Mouse (Mus musculus): ENCODE measurements at regions not wholly inside any gene's neighbourhood (a gene's known extent, or its start where the extent isn't known, plus 50 kb on each side); places are given as distances from the start of the nearest gene placed in this dataset.
"Not testable (repeated sequence)": the region's sequence is repeated elsewhere in the genome, so short reads cannot be mapped to it uniquely, and the experiment has no call there.

DNA sequence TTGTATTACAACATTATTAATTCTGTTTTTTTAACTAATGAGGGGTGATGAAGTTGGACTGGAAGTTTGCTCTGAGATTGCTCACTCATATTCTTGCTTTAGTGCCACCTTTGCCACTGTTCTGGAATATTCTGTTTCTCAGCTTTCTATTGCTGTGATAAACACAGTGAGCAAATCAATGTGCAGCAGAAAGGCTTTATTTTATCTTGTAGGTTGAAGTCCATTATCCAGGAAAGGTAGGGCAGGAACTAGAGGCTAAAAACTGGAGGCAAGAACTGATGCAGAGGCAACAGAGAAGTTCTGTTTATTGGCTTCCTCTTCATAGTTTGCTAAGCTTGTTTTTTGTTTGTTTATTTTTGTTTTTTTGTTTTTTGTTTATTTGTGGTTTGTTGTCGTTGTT, 576.4 kb downstream of the Epha7 start:
- H3K4me1 ChIP-seq (replicated peaks; ENCODE audit: control insufficient read depth, insufficient read depth, low read length), result no peaks in the 10 kb centered on the region
- ATAC-seq (replicated peaks; ENCODE audit: low FRiP score), result no peak
- H3K27me3 ChIP-seq (ENCODE audit: control insufficient read depth, insufficient read depth, low read length), result no peaks in the 10 kb centered on the region
- no peaks in the 10 kb centered on the region for H3K9me3 ChIP-seq (ENCODE audit: control insufficient read depth, low read length)
- H3K4me2 ChIP-seq (ENCODE audit: low read depth, low read length, severe bottlenecking), result no peak overlapping the region
- 94% methylated on average over 1 of the region's 1 CpGs for WGBS
- H3K9ac ChIP-seq (ENCODE audit: low read length), result no peak overlapping the region
- H3K4me3 ChIP-seq (ENCODE audit: low read depth, low read length), result no peak overlapping the region
- no peak for DNase-seq (ENCODE audit: low spot score)
- H3K36me3 ChIP-seq (ENCODE audit: control insufficient read depth, insufficient read depth, low read length), result no peaks in the 10 kb centered on the region
- no peak overlapping the region for H3K27ac ChIP-seq (ENCODE audit: low read depth, low read length)

DNA sequence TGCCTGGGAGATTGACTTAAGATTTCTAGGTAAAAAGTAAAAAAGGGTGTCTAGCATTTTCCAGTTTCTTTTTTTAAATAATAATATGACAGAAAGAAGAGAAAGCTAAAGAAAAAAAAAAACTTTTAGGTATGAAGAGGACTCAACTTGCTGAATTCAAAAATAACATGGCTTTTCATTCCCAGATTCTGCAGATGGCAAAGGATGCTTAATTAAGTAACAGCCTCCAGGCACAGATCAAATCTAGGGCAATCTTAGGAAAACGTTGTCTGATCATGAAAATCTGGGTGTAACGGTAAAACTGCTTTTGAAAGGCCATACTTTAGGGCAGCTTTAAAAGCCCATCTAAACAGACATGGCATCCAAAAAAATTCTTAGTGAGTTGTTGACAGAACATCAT, 577.4 kb downstream of the Epha7 start:
- no peak overlapping the region for H3K4me2 ChIP-seq (ENCODE audit: low read depth, low read length, severe bottlenecking)
- H3K27ac ChIP-seq (ENCODE audit: low read depth, low read length), result no peak overlapping the region

DNA sequence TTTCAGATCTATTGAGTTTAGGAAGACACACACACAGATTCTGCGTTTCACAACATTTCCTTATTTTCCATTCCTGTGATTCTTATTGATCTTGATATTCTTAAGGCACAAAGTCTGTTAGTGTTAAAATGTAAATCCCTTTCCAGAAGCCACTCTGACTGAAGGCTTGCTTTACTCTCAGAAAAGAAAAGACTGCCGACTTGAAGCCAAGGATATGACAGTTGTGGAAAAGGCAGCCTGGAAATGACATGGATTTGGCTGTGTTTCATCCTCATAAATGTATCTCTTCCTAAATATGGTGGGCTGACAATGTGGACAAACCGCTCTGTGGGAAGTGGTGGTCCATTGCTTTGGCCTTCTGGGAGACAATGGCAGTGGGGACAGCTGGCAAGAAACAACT, 589.2 kb downstream of the Epha7 start:
- Histone ChIP-seq H3K9ac (ENCODE audit: low read length) (no peak overlapping the region), H3K36me3 (ENCODE audit: control insufficient read depth, insufficient read depth, low read length) (no peaks in the 10 kb centered on the region), H3K27me3 (ENCODE audit: control insufficient read depth, insufficient read depth, low read length) (no peaks in the 10 kb centered on the region), H3K4me1 (replicated peaks; ENCODE audit: control insufficient read depth, insufficient read depth, low read length) (no peaks in the 10 kb centered on the region), H3K4me3 (ENCODE audit: low read depth, low read length) (no peak overlapping the region), H3K4me2 (ENCODE audit: low read depth, low read length, severe bottlenecking) (no peak overlapping the region), H3K27ac (ENCODE audit: low read depth, low read length) (no peak overlapping the region), H3K9me3 (ENCODE audit: control insufficient read depth, low read length) (no peaks in the 10 kb centered on the region)
- WGBS, result 92% methylated on average over 3 of the region's 3 CpGs
- DNase-seq (ENCODE audit: low spot score) (no peak), ATAC-seq (replicated peaks; ENCODE audit: low FRiP score) (no peak)

More for the DNA sequence above, 577.4 kb downstream of the Epha7 start:
- H3K27me3 ChIP-seq (ENCODE audit: control insufficient read depth, insufficient read depth, low read length), result no peaks in the 10 kb centered on the region
- H3K36me3 ChIP-seq (ENCODE audit: control insufficient read depth, insufficient read depth, low read length), result no peaks in the 10 kb centered on the region
- DNase-seq (ENCODE audit: low spot score) (no peak), ATAC-seq (replicated peaks; ENCODE audit: low FRiP score) (no peak)
- H3K4me1 ChIP-seq (replicated peaks; ENCODE audit: control insufficient read depth, insufficient read depth, low read length), result no peaks in the 10 kb centered on the region
- no peak overlapping the region for H3K4me3 ChIP-seq (ENCODE audit: low read depth, low read length)
- H3K9ac ChIP-seq (ENCODE audit: low read length), result no peak overlapping the region
- no peaks in the 10 kb centered on the region for H3K9me3 ChIP-seq (ENCODE audit: control insufficient read depth, low read length)
- 74% methylated on average over 2 of the region's 2 CpGs for WGBS

DNA sequence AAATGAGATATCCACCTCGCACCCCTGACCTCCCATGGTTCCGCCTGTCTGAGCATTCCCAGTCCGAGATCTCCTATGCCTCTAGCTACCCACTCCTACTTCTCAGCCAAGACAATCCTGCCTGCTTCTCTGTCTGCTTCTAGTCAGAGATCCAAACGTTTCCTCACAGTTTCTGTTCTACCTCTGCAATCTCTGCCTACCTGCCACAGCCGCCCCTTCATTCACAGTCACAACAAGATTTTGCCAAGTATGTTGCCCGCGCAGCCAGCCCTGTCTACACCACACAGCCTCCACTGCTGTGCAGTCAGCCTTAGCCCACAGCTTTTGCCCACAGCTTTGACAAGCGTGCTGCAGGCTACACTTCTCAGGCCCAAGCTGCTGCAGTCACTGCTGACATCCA, 601.7 kb downstream of the Epha7 start:
- no peak for DNase-seq (ENCODE audit: low spot score)
- no peaks in the 10 kb centered on the region for H3K9me3 ChIP-seq (ENCODE audit: control insufficient read depth, low read length)
- H3K9ac ChIP-seq (ENCODE audit: low read length), result no peak overlapping the region
- H3K4me2 ChIP-seq (ENCODE audit: low read depth, low read length, severe bottlenecking), result no peak overlapping the region
- 0 out of 2 replicates have a peak, but pooled peaks have one; percentile 15 for ATAC-seq (replicated peaks; ENCODE audit: low FRiP score)
- H3K4me3 ChIP-seq (ENCODE audit: low read depth, low read length), result no peak overlapping the region
- H3K27me3 ChIP-seq (ENCODE audit: control insufficient read depth, insufficient read depth, low read length), result no peaks in the 10 kb centered on the region
- H3K36me3 ChIP-seq (ENCODE audit: control insufficient read depth, insufficient read depth, low read length), result no peaks in the 10 kb centered on the region
- H3K4me1 ChIP-seq (replicated peaks; ENCODE audit: control insufficient read depth, insufficient read depth, low read length), result no peaks in the 10 kb centered on the region
- H3K27ac ChIP-seq (ENCODE audit: low read depth, low read length), result no peak overlapping the region
- WGBS, result 91% methylated on average over 8 of the region's 8 CpGs

DNA sequence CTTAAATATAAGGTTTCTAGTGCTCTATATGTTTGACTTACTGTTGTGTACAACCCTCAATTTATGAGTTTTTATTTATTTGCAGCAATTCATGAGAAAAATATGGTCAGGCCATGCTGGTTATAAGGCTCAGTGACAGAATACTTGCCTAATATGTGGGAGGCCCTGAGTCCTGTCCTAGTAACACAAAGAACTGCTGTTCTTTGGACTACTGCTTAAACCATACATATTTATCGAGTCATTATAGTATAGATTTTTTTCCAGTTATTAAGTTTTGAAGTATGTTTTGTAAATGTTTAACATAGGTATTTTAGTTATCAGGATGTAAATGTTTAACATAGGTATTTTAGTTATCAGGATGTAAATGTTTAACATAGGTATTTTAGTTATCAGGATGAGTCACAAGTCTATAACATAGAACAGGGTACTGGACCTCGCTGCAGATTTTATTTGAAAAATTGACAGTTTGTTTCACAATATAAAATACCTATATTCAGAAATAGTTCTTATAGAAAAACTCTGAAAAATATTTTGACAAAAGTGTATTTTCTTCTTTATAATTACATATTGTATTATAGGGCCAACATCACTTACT, 607.4 kb downstream of the Epha7 start:
- ATAC-seq (replicated peaks; ENCODE audit: low FRiP score) (no peak), DNase-seq (ENCODE audit: low spot score) (no peak)
- H3K27me3 ChIP-seq (ENCODE audit: control insufficient read depth, insufficient read depth, low read length), result no peaks in the 10 kb centered on the region
- no peak overlapping the region for H3K4me3 ChIP-seq (ENCODE audit: low read depth, low read length)
- H3K4me1 ChIP-seq (replicated peaks; ENCODE audit: control insufficient read depth, insufficient read depth, low read length), result no peaks in the 10 kb centered on the region
- H3K27ac ChIP-seq (ENCODE audit: low read depth, low read length), result no peak overlapping the region
- H3K36me3 ChIP-seq (ENCODE audit: control insufficient read depth, insufficient read depth, low read length), result no peaks in the 10 kb centered on the region
- H3K9me3 ChIP-seq (ENCODE audit: control insufficient read depth, low read length), result no peaks in the 10 kb centered on the region
- no peak overlapping the region for H3K9ac ChIP-seq (ENCODE audit: low read length)
- no peak overlapping the region for H3K4me2 ChIP-seq (ENCODE audit: low read depth, low read length, severe bottlenecking)
- WGBS, result 94% methylated on average over 2 of the region's 2 CpGs

DNA sequence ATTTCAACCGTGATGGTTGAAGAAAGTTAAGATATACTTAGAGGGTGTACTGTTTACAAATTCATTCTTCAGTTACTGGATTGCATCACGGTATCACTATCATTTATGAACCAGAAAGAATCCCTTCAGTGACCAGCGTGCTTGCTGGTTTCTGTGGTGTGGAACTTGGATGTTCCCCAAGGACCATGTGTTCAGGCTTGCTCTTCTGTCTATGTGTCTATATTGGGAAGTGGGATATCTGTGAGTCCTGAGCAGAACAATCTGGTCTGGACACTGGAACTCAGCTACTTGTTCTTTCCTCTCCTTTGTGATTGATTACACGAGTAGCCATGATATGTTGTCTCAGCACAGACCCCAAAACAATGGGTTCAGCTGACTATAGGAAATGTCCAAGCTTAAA, 618.6 kb downstream of the Epha7 start:
- not testable (repeated sequence) for H3K9me3 ChIP-seq (ENCODE audit: control insufficient read depth, low read length); H3K4me3 ChIP-seq (ENCODE audit: low read depth, low read length); ATAC-seq (replicated peaks; ENCODE audit: low FRiP score); H3K4me2 ChIP-seq (ENCODE audit: low read depth, low read length, severe bottlenecking); H3K27me3 ChIP-seq (ENCODE audit: control insufficient read depth, insufficient read depth, low read length); H3K9ac ChIP-seq (ENCODE audit: low read length); H3K4me1 ChIP-seq (replicated peaks; ENCODE audit: control insufficient read depth, insufficient read depth, low read length); H3K36me3 ChIP-seq (ENCODE audit: control insufficient read depth, insufficient read depth, low read length); DNase-seq (ENCODE audit: low spot score); H3K27ac ChIP-seq (ENCODE audit: low read depth, low read length)
- 93% methylated on average over 4 of the region's 4 CpGs for WGBS

DNA sequence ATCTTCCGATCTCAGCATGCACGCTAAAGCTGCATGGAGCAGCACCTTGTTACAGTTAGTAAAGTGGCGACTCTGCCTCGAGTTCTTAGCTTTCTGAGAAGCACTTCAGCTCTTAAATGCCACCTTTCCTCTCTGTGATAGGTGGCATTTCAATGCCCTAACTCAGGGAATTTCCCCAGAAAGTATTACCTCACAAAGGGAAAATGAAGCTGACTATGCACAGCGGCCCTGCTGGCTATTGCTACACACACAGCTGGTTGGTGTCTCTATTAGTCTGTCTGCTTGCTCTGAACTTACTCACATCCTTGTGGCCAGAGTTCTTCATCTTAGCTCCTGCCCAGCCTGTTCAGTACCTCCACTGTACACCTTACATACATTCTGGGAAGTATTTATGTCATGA, 650.4 kb downstream of the Epha7 start:
- no peak overlapping the region for H3K4me3 ChIP-seq (ENCODE audit: low read depth, low read length)
- H3K27me3 ChIP-seq (ENCODE audit: control insufficient read depth, insufficient read depth, low read length), result no peaks in the 10 kb centered on the region
- H3K4me1 ChIP-seq (replicated peaks; ENCODE audit: control insufficient read depth, insufficient read depth, low read length), result no peaks in the 10 kb centered on the region
- WGBS, result 78% methylated on average over 5 of the region's 5 CpGs
- ATAC-seq (replicated peaks; ENCODE audit: low FRiP score) (no peak), DNase-seq (ENCODE audit: low spot score) (no peak)
- H3K27ac ChIP-seq (ENCODE audit: low read depth, low read length), result no peak overlapping the region
- no peaks in the 10 kb centered on the region for H3K9me3 ChIP-seq (ENCODE audit: control insufficient read depth, low read length)
- H3K36me3 ChIP-seq (ENCODE audit: control insufficient read depth, insufficient read depth, low read length), result no peaks in the 10 kb centered on the region
- no peak overlapping the region for H3K9ac ChIP-seq (ENCODE audit: low read length)
- no peak overlapping the region for H3K4me2 ChIP-seq (ENCODE audit: low read depth, low read length, severe bottlenecking)

DNA sequence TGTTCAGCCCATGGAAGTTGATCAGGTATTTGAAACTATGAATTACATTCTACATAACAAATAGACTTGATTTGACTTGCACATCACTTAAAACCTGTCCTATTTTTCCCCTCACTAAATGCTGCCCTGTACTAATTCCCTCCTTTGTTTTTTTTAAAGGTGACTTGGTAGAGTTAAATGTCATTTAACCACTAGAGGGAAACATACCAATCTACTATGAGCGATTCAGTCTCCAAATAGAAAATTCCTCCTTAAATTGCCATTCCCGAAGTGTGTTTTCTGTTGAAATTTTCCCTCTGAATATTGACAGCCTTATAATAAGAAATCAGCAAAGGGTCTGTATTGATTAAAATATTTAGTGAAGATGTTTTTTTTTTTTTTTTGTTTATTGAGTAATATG, 653.4 kb downstream of the Epha7 start:
- Histone ChIP-seq H3K4me1 (replicated peaks; ENCODE audit: control insufficient read depth, insufficient read depth, low read length) (no peaks in the 10 kb centered on the region), H3K4me3 (ENCODE audit: low read depth, low read length) (no peak overlapping the region), H3K36me3 (ENCODE audit: control insufficient read depth, insufficient read depth, low read length) (no peaks in the 10 kb centered on the region), H3K9me3 (ENCODE audit: control insufficient read depth, low read length) (no peaks in the 10 kb centered on the region), H3K27ac (ENCODE audit: low read depth, low read length) (no peak overlapping the region), H3K27me3 (ENCODE audit: control insufficient read depth, insufficient read depth, low read length) (no peaks in the 10 kb centered on the region), H3K4me2 (ENCODE audit: low read depth, low read length, severe bottlenecking) (no peak overlapping the region), H3K9ac (ENCODE audit: low read length) (no peak overlapping the region)
- ATAC-seq (replicated peaks; ENCODE audit: low FRiP score), result no peak
- DNase-seq (ENCODE audit: low spot score), result no peak
- WGBS, result 77% methylated on average over 2 of the region's 2 CpGs

DNA sequence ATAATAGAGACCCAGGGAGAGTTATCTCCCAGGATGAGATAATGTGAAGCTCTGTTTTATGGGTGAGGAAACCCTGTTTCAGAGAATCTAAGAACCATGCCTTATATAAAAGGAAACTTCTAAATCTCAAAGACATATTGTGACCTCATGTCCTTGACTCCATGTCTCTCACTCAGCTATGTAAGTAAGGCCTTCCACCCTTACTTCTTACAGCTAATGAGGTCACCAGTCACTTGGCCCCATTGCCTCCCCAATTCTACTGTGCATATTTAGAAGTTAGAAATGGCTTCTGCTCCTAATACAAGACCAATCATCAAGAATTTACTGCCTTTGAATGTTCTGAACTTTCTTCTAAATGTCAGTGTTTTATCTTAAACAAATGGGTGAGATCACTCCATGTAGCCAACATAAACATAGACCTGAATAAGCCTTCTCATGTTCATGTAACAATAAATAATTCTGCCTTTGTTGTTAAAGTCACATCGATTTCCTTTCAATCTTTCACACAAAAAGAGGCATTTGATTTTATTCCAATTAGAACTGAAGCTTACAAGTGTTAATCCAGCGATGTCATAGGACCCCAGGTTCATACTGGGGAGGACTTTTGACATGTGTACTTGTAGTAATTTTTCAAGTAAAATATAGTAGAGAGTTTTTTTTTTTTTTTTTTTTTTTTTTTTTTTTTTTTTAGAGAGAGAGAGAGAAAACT, 667.6 kb downstream of the Epha7 start:
- WGBS, result 67% methylated on average over 2 of the region's 2 CpGs
- DNase-seq (ENCODE audit: low spot score), result no peak
- H3K36me3 ChIP-seq (ENCODE audit: control insufficient read depth, insufficient read depth, low read length), result no peaks in the 10 kb centered on the region

More for the DNA sequence above, 667.6 kb downstream of the Epha7 start:
- H3K4me2 ChIP-seq (ENCODE audit: low read depth, low read length, severe bottlenecking), result no peak overlapping the region
- H3K9me3 ChIP-seq (ENCODE audit: control insufficient read depth, low read length), result no peaks in the 10 kb centered on the region
- no peak overlapping the region for H3K4me3 ChIP-seq (ENCODE audit: low read depth, low read length)
- no peaks in the 10 kb centered on the region for H3K27me3 ChIP-seq (ENCODE audit: control insufficient read depth, insufficient read depth, low read length)
- no peak overlapping the region for H3K9ac ChIP-seq (ENCODE audit: low read length)
- no peak for ATAC-seq (replicated peaks; ENCODE audit: low FRiP score)
- no peak overlapping the region for H3K27ac ChIP-seq (ENCODE audit: low read depth, low read length)
- H3K4me1 ChIP-seq (replicated peaks; ENCODE audit: control insufficient read depth, insufficient read depth, low read length), result no peaks in the 10 kb centered on the region
